Mouse (Mus musculus) MEL (cell line): ENCODE results near the gene Pea15a. TPM values are rescaled to one million over a fixed set of nuclear protein-coding genes. Genes with fewer than 3 reads are reported as not detected.

Experiments
- DNase-seq: peaks from one replicate; pipeline ENCODE4 v3.0.0; 2011; ENCODE audit warnings: low read depth, low spot score
- H3K27ac ChIP-seq: 2 replicates; pipeline ENCODE4 v1.5.1; 2012; ENCODE audit warnings: low read depth, mild to moderate bottlenecking, control low read depth, low read length, moderate library complexity; ENCODE audit not compliant: control insufficient read depth
- H3K27me3 ChIP-seq, 2 experiments: fragments of 150-350 bp in 1 of 2; sonication (generic) in 1 of 2; 2 replicates each; pipeline ENCODE4 v1.6.1; 2012; ENCODE audit warnings: low read length in 2 of 2, mild to moderate bottlenecking in 2 of 2, improper control_type of control experiment in 1 of 2, moderate library complexity in 1 of 2; ENCODE audit not compliant: insufficient read depth in 2 of 2, control insufficient read depth in 1 of 2
- H3K36me3 ChIP-seq, 2 experiments: 2 replicates each; pipeline ENCODE4 v1.6.1; 2012 to 2014; ENCODE audit warnings: low read length in 2 of 2, improper control_type of control experiment in 1 of 2, inconsistent platforms in 1 of 2, mild to moderate bottlenecking in 1 of 2; ENCODE audit not compliant: insufficient read depth in 2 of 2, control insufficient read depth in 1 of 2
- H3K4me1 ChIP-seq, 2 experiments: fragments of 150-350 bp in 1 of 2; sonication (generic) in 1 of 2; 2 replicates each; pipeline ENCODE4 v1.6.1; 2012; ENCODE audit warnings: low read length in 2 of 2, improper control_type of control experiment in 1 of 2, mild to moderate bottlenecking in 1 of 2; ENCODE audit not compliant: insufficient read depth in 2 of 2, control insufficient read depth in 1 of 2
- H3K4me3 ChIP-seq, 2 experiments: fragments of 150-350 bp in 1 of 2; sonication (generic) in 1 of 2; 2 replicates each; pipeline ENCODE4 v1.5.1; 2012; ENCODE audit warnings: low read depth in 2 of 2, low read length in 2 of 2, mild to moderate bottlenecking in 2 of 2, moderate library complexity in 2 of 2, control low read depth in 1 of 2, improper control_type of control experiment in 1 of 2; ENCODE audit not compliant: control insufficient read depth in 1 of 2, insufficient read depth in 1 of 2
- H3K79me2 ChIP-seq: 2 replicates; pipeline ENCODE4 v1.6.1; 2012; ENCODE audit warnings: mild to moderate bottlenecking, low read length, moderate library complexity; ENCODE audit not compliant: control insufficient read depth, poor library complexity, insufficient read depth
- H3K9ac ChIP-seq: 2 replicates; pipeline ENCODE4 v1.6.1; 2012; ENCODE audit warnings: low read depth, mild to moderate bottlenecking, control low read depth, low read length, moderate library complexity; ENCODE audit not compliant: control insufficient read depth, poor library complexity, severe bottlenecking
- H3K9me3 ChIP-seq: fragments of 150-350 bp; sonication (generic); replicated peaks from 2 replicates; pipeline ENCODE4 v1.6.1; 2012; ENCODE audit warnings: mild to moderate bottlenecking, low read length, improper control_type of control experiment, moderate library complexity; ENCODE audit not compliant: insufficient read depth
- BHLHE40 ChIP-seq: IDR thresholded peaks from 2 replicates; pipeline ENCODE4 v1.6.1; 2012; ENCODE audit warnings: low read depth, mild to moderate bottlenecking, inconsistent platforms, low read length, improper control_type of control experiment, borderline replicate concordance
- ETS1 ChIP-seq: IDR thresholded peaks from 2 replicates; pipeline ENCODE4 v1.6.1; 2012; ENCODE audit warnings: low read depth, mild to moderate bottlenecking, inconsistent platforms, low read length, improper control_type of control experiment, moderate library complexity
- HCFC1 ChIP-seq: IDR thresholded peaks from 2 replicates; pipeline ENCODE4 v1.6.1; 2012; ENCODE audit warnings: low read depth, mild to moderate bottlenecking, inconsistent platforms, low read length, improper control_type of control experiment, moderate library complexity
- MAFK ChIP-seq: IDR thresholded peaks from 2 replicates; pipeline ENCODE4 v1.6.1; 2011; ENCODE audit warnings: low read depth, mild to moderate bottlenecking, low read length, improper control_type of control experiment, borderline replicate concordance
- MYB ChIP-seq: IDR thresholded peaks from 2 replicates; pipeline ENCODE4 v1.6.1; 2011; ENCODE audit warnings: mild to moderate bottlenecking, low read depth, low read length, improper control_type of control experiment
- POLR2A ChIP-seq, 2 experiments: IDR thresholded peaks; 2 replicates each; pipeline ENCODE4 v1.6.1; 2011 to 2012; ENCODE audit warnings: low read length in 2 of 2, mild to moderate bottlenecking in 2 of 2, control low read depth in 1 of 2, improper control_type of control experiment in 1 of 2, low read depth in 1 of 2, moderate library complexity in 1 of 2; ENCODE audit not compliant: control insufficient read depth in 1 of 2, insufficient read depth in 1 of 2, poor library complexity in 1 of 2
- SIN3A ChIP-seq: IDR thresholded peaks from 2 replicates; pipeline ENCODE4 v1.6.1; 2012; ENCODE audit warnings: low read length, improper control_type of control experiment, inconsistent platforms
- TAL1 ChIP-seq: IDR thresholded peaks from 2 replicates; pipeline ENCODE4 v1.6.1; 2012; ENCODE audit warnings: mild to moderate bottlenecking, inconsistent platforms, low read length, moderate library complexity, mixed read lengths
- TBP ChIP-seq: IDR thresholded peaks from 2 replicates; pipeline ENCODE4 v1.8.0; 2011; ENCODE audit warnings: low read depth, low read length, improper control_type of control experiment
- UBTF ChIP-seq: IDR thresholded peaks from 2 replicates; pipeline ENCODE4 v1.6.1; 2012; ENCODE audit warnings: low read depth, mild to moderate bottlenecking, inconsistent platforms, low read length, improper control_type of control experiment, moderate library complexity, borderline replicate concordance; ENCODE audit not compliant: insufficient read depth
- USF1 ChIP-seq: IDR thresholded peaks from 2 replicates; pipeline ENCODE4 v1.6.1; 2014; ENCODE audit warnings: low read depth, mild to moderate bottlenecking, inconsistent platforms, low read length, improper control_type of control experiment, moderate library complexity
- USF2 ChIP-seq, 2 experiments: IDR thresholded peaks; 2 replicates each; pipeline ENCODE4 v1.6.1; 2011 to 2012; ENCODE audit warnings: improper control_type of control experiment in 2 of 2, low read length in 2 of 2, borderline replicate concordance in 1 of 2, inconsistent platforms in 1 of 2, low read depth in 1 of 2, mild to moderate bottlenecking in 1 of 2; ENCODE audit not compliant: insufficient read depth in 1 of 2
- ZKSCAN1 ChIP-seq: IDR thresholded peaks from 2 replicates; pipeline ENCODE4 v1.6.1; 2012; ENCODE audit warnings: low read depth, mild to moderate bottlenecking, inconsistent platforms, low read length, improper control_type of control experiment, moderate library complexity
- ZMIZ1 ChIP-seq: IDR thresholded peaks from 2 replicates; pipeline ENCODE4 v1.6.1; 2012; ENCODE audit warnings: low read depth, mild to moderate bottlenecking, inconsistent platforms, low read length, improper control_type of control experiment, moderate library complexity
- polyA plus RNA-seq, 2 experiments: library from polyadenylated mRNA; stranded (reverse) in 1 of 2; unstranded in 1 of 2; fragments of >175 nt in 1 of 2; fragments of >200 nt in 1 of 2; gene quantifications; 2 replicates each; pipeline versions ENCODE4 v1.2.1 to v1.2.4; 2012; ENCODE audit warnings: low replicate concordance in 2 of 2, low read depth in 1 of 2; ENCODE audit not compliant: insufficient read length in 2 of 2, insufficient read depth in 1 of 2, missing spikeins in 1 of 2
- total RNA-seq: library from RNA; depleted of rRNA; stranded (reverse); fragments of 300-350 nt; gene quantifications from 2 replicates; pipeline ENCODE4 v1.2.3, GENCODE M21; 2012

The Pea15a gene
- total and polyA plus RNA-seq, 3 experiments: 2.4 to 7.5 TPM; not detected in 1

- DNase-seq: no peak
- H3K9ac ChIP-seq: no peak within 1 kb of the TSS
Observed at GRCm38 (mm10) chr1:172219451-172220406, 13.1 kb upstream of the Pea15a start, which contains the start of gene Casq1. Gene Casq1, minus strand, starts transcription at chr1:172219868.

DNA sequence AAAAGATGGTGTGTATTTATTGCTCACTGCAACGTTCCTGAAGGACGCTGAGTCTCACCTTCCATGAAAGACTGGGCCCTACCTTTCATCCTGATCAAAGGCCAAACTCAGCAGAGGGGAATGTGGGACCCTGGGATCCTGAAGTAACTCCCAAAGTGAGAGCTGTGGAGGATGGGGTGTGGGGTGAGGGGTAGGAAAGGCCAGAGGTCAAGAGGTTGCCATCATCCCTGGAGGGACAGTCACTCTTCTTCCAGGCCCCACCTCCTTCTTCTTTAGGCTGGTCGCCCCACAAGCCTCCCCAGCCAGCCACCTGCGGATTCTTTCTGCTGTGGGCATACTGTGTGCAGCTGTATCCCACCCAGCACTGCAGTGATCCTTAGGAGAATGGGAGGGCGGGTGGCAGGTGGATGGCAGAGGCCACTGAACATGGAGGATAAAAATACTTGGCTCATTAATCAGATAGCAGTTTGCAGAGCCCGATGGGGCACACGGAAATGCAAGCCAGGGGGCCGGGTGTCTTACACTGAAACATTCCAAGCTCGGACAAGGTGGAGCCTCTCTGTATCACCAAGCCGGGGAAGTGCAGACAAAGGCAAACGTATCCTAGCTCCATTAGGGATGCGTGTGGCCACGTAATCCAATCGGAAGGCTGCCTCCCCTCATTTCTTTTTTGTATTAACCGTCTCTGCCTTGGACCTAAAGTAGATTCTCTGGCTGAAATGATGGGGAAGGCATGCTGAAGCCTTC is 11.7 kb upstream of the Pea15a start:
- H3K9ac ChIP-seq: no peak overlapping the region
- peaks cover 3 to 4% of the 10 kb centered on the region in 2 experiments; a peak in 3 of 4 replicates for H3K27me3 ChIP-seq
- H3K9me3 ChIP-seq: no peaks in the 10 kb centered on the region
- no peak overlapping the region for H3K4me3 ChIP-seq
- H3K79me2 ChIP-seq: no peaks in the 10 kb centered on the region
- DNase-seq: no peak
- TF ChIP-seq USF1 (no peak), USF2 (IDR thresholded peaks at IDR 0.05; ENCODE audit: borderline replicate concordance in 1 of 2, insufficient read depth in 1 of 2, low read depth in 1 of 2, low read length in 2 of 2) (no peak), SIN3A (no peak), UBTF (no peak)
- H3K27ac ChIP-seq: no peak overlapping the region
- H3K36me3 ChIP-seq: peaks cover 0 to 4% of the 10 kb centered on the region in 2 experiments; a peak in 2 of 4 replicates
- peaks cover 0 to 4% of the 10 kb centered on the region in 2 experiments; a peak in 1 of 4 replicates for H3K4me1 ChIP-seq

More at GRCm38 (mm10) chr1:172219451-172220406, 13.1 kb upstream of the Pea15a start, which contains the start of gene Casq1:
- H3K36me3 ChIP-seq: peaks cover 0 to 4% of the 10 kb centered on the region in 2 experiments; a peak in 2 of 4 replicates
- peaks cover 0 to 4% of the 10 kb centered on the region in 2 experiments; a peak in 1 of 4 replicates for H3K4me1 ChIP-seq
- TF ChIP-seq HCFC1 (no peak), TBP (no peak), ZMIZ1 (no peak), BHLHE40 (no peak), MAFK (no peak), TAL1 (no peak), ZKSCAN1 (no peak), MYB (no peak), ETS1 (no peak), POLR2A (IDR thresholded peaks at IDR 0.05; ENCODE audit: control insufficient read depth in 1 of 2, insufficient read depth in 1 of 2, low read depth in 1 of 2, low read length in 2 of 2, poor library complexity in 1 of 2) (no peak)
- H3K9me3 ChIP-seq: no peaks in the 10 kb centered on the region
- H3K27me3 ChIP-seq: peaks cover 3 to 5% of the 10 kb centered on the region in 2 experiments; a peak in 3 of 4 replicates
- H3K4me3 ChIP-seq: no peak within 1 kb of the TSS
- no peaks in the 10 kb centered on the region for H3K79me2 ChIP-seq
- H3K27ac ChIP-seq: no peak within 1 kb of the TSS
